Mouse (Mus musculus): ENCODE results near the gene Nfkbie.

The Nfkbie gene

GRCm38 (mm10) chr17:45555452-45556106, at the start of gene Nfkbie:
TSS of gene Nfkbie (plus strand) at chr17:45555703.
- peak; percentile 90 for DNase-seq

GRCm38 (mm10) chr17:45505941-45506465, 49.5 kb upstream of the Nfkbie start:
- no peak for DNase-seq

- DNase-seq: peak; percentile 98
Observed at GRCm38 (mm10) chr17:45506700-45507189, 48.8 kb upstream of the Nfkbie start, which contains the start of gene Aars2. TSS of gene Aars2 (plus strand) at chr17:45506841.

GRCm38 (mm10) chr17:45510871-45511270, 44.6 kb upstream of the Nfkbie start:
- no peak for DNase-seq

GRCm38 (mm10) chr17:45511757-45512156, 43.7 kb upstream of the Nfkbie start:
- DNase-seq: no peak

GRCm38 (mm10) chr17:45515204-45515726, 40.2 kb upstream of the Nfkbie start:
- DNase-seq: no peak

GRCm38 (mm10) chr17:45515806-45516205, 39.7 kb upstream of the Nfkbie start:
- DNase-seq: no peak

- DNase-seq: peak; percentile 84
Observed at GRCm38 (mm10) chr17:45516488-45516887, 39.0 kb upstream of the Nfkbie start.

- DNase-seq: no peak
Observed at GRCm38 (mm10) chr17:45517135-45517534, 38.4 kb upstream of the Nfkbie start.

- no peak for DNase-seq
Observed at GRCm38 (mm10) chr17:45517549-45518215, 37.8 kb upstream of the Nfkbie start.

GRCm38 (mm10) chr17:45518766-45519475, 36.6 kb upstream of the Nfkbie start:
- DNase-seq: no peak

- DNase-seq: no peak
Observed at GRCm38 (mm10) chr17:45520136-45520535, 35.4 kb upstream of the Nfkbie start.

- no peak for DNase-seq
Observed at GRCm38 (mm10) chr17:45523263-45523662, 32.2 kb upstream of the Nfkbie start, which contains the start of gene Tcte1. TSS of gene Tcte1 (plus strand) at chr17:45523434.

- no peak for DNase-seq
Observed at GRCm38 (mm10) chr17:45524961-45525360, 30.5 kb upstream of the Nfkbie start.

- DNase-seq: no peak
Observed at GRCm38 (mm10) chr17:45526571-45526970, 28.9 kb upstream of the Nfkbie start.

GRCm38 (mm10) chr17:45530346-45530782, 25.1 kb upstream of the Nfkbie start:
- peak; percentile 70 for DNase-seq

- no peak for DNase-seq
Observed at GRCm38 (mm10) chr17:45532896-45533295, 22.6 kb upstream of the Nfkbie start.

GRCm38 (mm10) chr17:45536264-45536663, 19.2 kb upstream of the Nfkbie start:
- DNase-seq: no peak

- no peak for DNase-seq
Observed at GRCm38 (mm10) chr17:45538394-45538793, 17.1 kb upstream of the Nfkbie start.

- DNase-seq: no peak
Observed at GRCm38 (mm10) chr17:45539664-45540063, 15.8 kb upstream of the Nfkbie start.

- no peak for DNase-seq
Observed at GRCm38 (mm10) chr17:45542129-45542528, 13.4 kb upstream of the Nfkbie start.

GRCm38 (mm10) chr17:45542705-45543104, 12.8 kb upstream of the Nfkbie start:
- no peak for DNase-seq

GRCm38 (mm10) chr17:45543115-45543514, 12.4 kb upstream of the Nfkbie start:
- DNase-seq: no peak
